Mouse (Mus musculus) cerebellum, postnatal 4 days (tissue): ENCODE results near the gene Capza1.
A peak's percentile ranks its signal among the peaks of the same experiment; 100 is the strongest.
"Not testable (repeated sequence)": the region's sequence is repeated elsewhere in the genome, so short reads cannot be mapped to it uniquely, and the experiment has no call there.

Experiments
- DNase-seq, 2 experiments: peaks; one replicate each; pipeline ENCODE4 v3.0.0; 2022; ENCODE audit warnings: low spot score in 2 of 2, mixed read lengths in 1 of 2

The Capza1 gene

GRCm38 (mm10) chr3:104817481-104817990, 46.8 kb downstream of the Capza1 start:
- DNase-seq, result peak; percentile 37 to 40

- DNase-seq, result no peak
Measured at GRCm38 (mm10) chr3:104816130-104816529, 48.2 kb downstream of the Capza1 start.

GRCm38 (mm10) chr3:104815346-104815745, 49.0 kb downstream of the Capza1 start:
- no peak for DNase-seq

GRCm38 (mm10) chr3:104814746-104815145, 49.6 kb downstream of the Capza1 start:
- no peak for DNase-seq

- DNase-seq, result not testable (repeated sequence)
Measured at GRCm38 (mm10) chr3:104813227-104813626, 51.1 kb downstream of the Capza1 start.

- DNase-seq, result no peak
Measured at GRCm38 (mm10) chr3:104812254-104812653, 52.1 kb downstream of the Capza1 start.

- DNase-seq, result no peak
Measured at GRCm38 (mm10) chr3:104811752-104812151, 52.6 kb downstream of the Capza1 start.

- no peak for DNase-seq
Measured at GRCm38 (mm10) chr3:104805539-104805938, 58.8 kb downstream of the Capza1 start.

GRCm38 (mm10) chr3:104804312-104804711, 60.0 kb downstream of the Capza1 start:
- no peak for DNase-seq

- DNase-seq, result no peak
Measured at GRCm38 (mm10) chr3:104801481-104801880, 62.8 kb downstream of the Capza1 start.

GRCm38 (mm10) chr3:104800681-104801080, 63.6 kb downstream of the Capza1 start:
- no peak for DNase-seq

GRCm38 (mm10) chr3:104796430-104797082, 67.7 kb downstream of the Capza1 start:
- DNase-seq, result no peak

GRCm38 (mm10) chr3:104795661-104796340, 68.5 kb downstream of the Capza1 start:
- no peak for DNase-seq

- no peak for DNase-seq
Measured at GRCm38 (mm10) chr3:104794953-104795470, 69.3 kb downstream of the Capza1 start.

GRCm38 (mm10) chr3:104793871-104794828, 70.2 kb downstream of the Capza1 start:
- DNase-seq, result peak; percentile 61 to 87

GRCm38 (mm10) chr3:104792360-104793270, 71.7 kb downstream of the Capza1 start:
- no peak for DNase-seq

GRCm38 (mm10) chr3:104791671-104792070, 72.6 kb downstream of the Capza1 start:
- DNase-seq, result no peak

- no peak for DNase-seq
Measured at GRCm38 (mm10) chr3:104791017-104791416, 73.3 kb downstream of the Capza1 start.

GRCm38 (mm10) chr3:104790401-104790937, 73.8 kb downstream of the Capza1 start:
- no peak for DNase-seq

GRCm38 (mm10) chr3:104789822-104790221, 74.5 kb downstream of the Capza1 start:
- no peak for DNase-seq

GRCm38 (mm10) chr3:104789312-104789605, 75.0 kb downstream of the Capza1 start:
- DNase-seq, result no peak
